Mouse (Mus musculus) stomach, postnatal 0 days (tissue): ENCODE data around the gene Otos. TPM values are rescaled to one million over a fixed set of nuclear protein-coding genes. Genes with fewer than 3 reads are reported as not detected.

Experiments used
- ATAC-seq: fragments of 200-750 bp; cut with Nextera tagmentation; 2 replicates; pipeline ENCODE4 v1.8.0; 2017; ENCODE audit not compliant: low FRiP score, low TSS enrichment
- DNase-seq: peaks from one replicate; pipeline ENCODE4 v3.0.0-alpha.2; 2016; ENCODE audit warnings: low spot score
- H3K27ac ChIP-seq: fragments of 300-500 bp; sonication (generic); replicated peaks from 2 replicates; pipeline ENCODE4 v1.5.1; 2014; ENCODE audit warnings: mild to moderate bottlenecking, control low read depth
- H3K27me3 ChIP-seq: fragments of 300-500 bp; sonication (generic); 2 replicates; pipeline ENCODE4 v1.6.1; 2014; ENCODE audit warnings: low read length; ENCODE audit not compliant: control insufficient read depth, insufficient read depth
- H3K36me3 ChIP-seq: fragments of 300-500 bp; sonication (generic); 2 replicates; pipeline ENCODE4 v1.6.1; 2014; ENCODE audit warnings: low read length, mixed read lengths; ENCODE audit not compliant: control insufficient read depth, insufficient read depth
- H3K4me1 ChIP-seq: fragments of 300-500 bp; sonication (generic); replicated peaks from 2 replicates; pipeline ENCODE4 v1.6.1; 2014; ENCODE audit warnings: antibody characterized with exemption; ENCODE audit not compliant: control insufficient read depth, insufficient read depth
- H3K4me2 ChIP-seq: fragments of 300-500 bp; sonication (generic); replicated peaks from 2 replicates; pipeline ENCODE4 v1.6.1; 2014; ENCODE audit warnings: low read depth, mild to moderate bottlenecking, control low read depth, moderate library complexity
- H3K4me3 ChIP-seq: fragments of 300-500 bp; sonication (generic); 2 replicates; pipeline ENCODE4 v1.5.1; 2014; ENCODE audit warnings: low read depth, low read length, control low read depth
- H3K9ac ChIP-seq: fragments of 300-500 bp; sonication (generic); 2 replicates; pipeline ENCODE4 v1.6.1; 2014; ENCODE audit warnings: mild to moderate bottlenecking, low read length, control low read depth, mixed read lengths
- H3K9me3 ChIP-seq: fragments of 300-500 bp; sonication (generic); 2 replicates; pipeline ENCODE4 v1.6.1; 2016; ENCODE audit warnings: low read length; ENCODE audit not compliant: control insufficient read depth
- CTCF ChIP-seq: IDR thresholded peaks from 2 replicates; pipeline ENCODE4 v1.5.1; 2016; ENCODE audit warnings: antibody characterized with exemption, low read depth, mild to moderate bottlenecking, moderate library complexity
- EP300 ChIP-seq: optimal IDR thresholded peaks from 2 replicates; pipeline ENCODE3; 2016; ENCODE audit warnings: antibody characterized with exemption
- WGBS: fragments of 180-500 bp; shearing (Covaris S2); extraction: QIAGEN DNeasy Blood & Tissue Kit; methylation state at CpG from one replicate; pipeline ENCODE4 v1.1.7; 2014; 5-methylcytosine and 5-hydroxymethylcytosine counted together
- polyA plus RNA-seq: library from polyadenylated mRNA; unstranded; fragments of >200 nt; fragmentation: Nextera tagmentation; extraction: Ambion mirVana; gene quantifications from 2 replicates; pipeline ENCODE4 v1.2.1, GENCODE M21; 2015

Otos gene
- polyA plus RNA-seq, 1 experiment from 2014 or later, result 0.18 TPM

GRCm38 (mm10) chr1:92614516-92614915 lies 34.1 kb downstream of the Otos start:
- Histone ChIP-seq H3K36me3 (no peaks in the 10 kb centered on the region), H3K9me3 (no peaks in the 10 kb centered on the region), H3K4me3 (no peak overlapping the region), H3K4me1 (no peaks in the 10 kb centered on the region), H3K27ac (no peak overlapping the region), H3K4me2 (no peak overlapping the region), H3K27me3 (no peaks in the 10 kb centered on the region), H3K9ac (no peak overlapping the region)
- ATAC-seq (no peak), DNase-seq (no peak)
- no peak for TF ChIP-seq EP300
- TF ChIP-seq CTCF, result peak; percentile 75
- WGBS, result 5% methylated on average over 1 of the region's 1 CpGs

- no peak for ATAC-seq
Observed at GRCm38 (mm10) chr1:92613175-92613574, 35.5 kb downstream of the Otos start.

GRCm38 (mm10) chr1:92611008-92611407 lies 37.6 kb downstream of the Otos start:
- H3K9me3 ChIP-seq, result no peaks in the 10 kb centered on the region
- DNase-seq, result peak; percentile 57
- WGBS, result 3% methylated on average over 5 of the region's 5 CpGs
- no peak overlapping the region for H3K4me2 ChIP-seq
- H3K9ac ChIP-seq, result no peak overlapping the region
- H3K27ac ChIP-seq, result no peak overlapping the region
- no peak for TF ChIP-seq EP300
- TF ChIP-seq CTCF, result peak; percentile 90
- no peaks in the 10 kb centered on the region for H3K27me3 ChIP-seq
- no peaks in the 10 kb centered on the region for H3K4me1 ChIP-seq
- ATAC-seq, result no peak
- H3K36me3 ChIP-seq, result no peaks in the 10 kb centered on the region
- H3K4me3 ChIP-seq, result no peak overlapping the region

More at GRCm38 (mm10) chr1:92613175-92613574, 35.5 kb downstream of the Otos start:
- no peak overlapping the region for H3K27ac ChIP-seq
- H3K9ac ChIP-seq, result no peak overlapping the region
- no peak for TF ChIP-seq CTCF
- TF ChIP-seq EP300, result no peak
- H3K4me2 ChIP-seq, result no peak overlapping the region
- no peaks in the 10 kb centered on the region for H3K27me3 ChIP-seq
- no peaks in the 10 kb centered on the region for H3K36me3 ChIP-seq
- WGBS, result 35% methylated on average over 4 of the region's 4 CpGs
- no peaks in the 10 kb centered on the region for H3K9me3 ChIP-seq
- no peak for DNase-seq
- H3K4me3 ChIP-seq, result no peak overlapping the region
- H3K4me1 ChIP-seq, result no peaks in the 10 kb centered on the region

- Histone ChIP-seq H3K9ac (no peak overlapping the region), H3K27me3 (no peaks in the 10 kb centered on the region), H3K27ac (no peak overlapping the region), H3K4me3 (no peak overlapping the region), H3K36me3 (no peaks in the 10 kb centered on the region), H3K4me2 (no peak overlapping the region), H3K4me1 (no peaks in the 10 kb centered on the region), H3K9me3 (no peaks in the 10 kb centered on the region)
- WGBS, result 73% methylated on average over 4 of the region's 4 CpGs
- TF ChIP-seq CTCF (no peak), EP300 (no peak)
- no peak for ATAC-seq
- no peak for DNase-seq
Observed at GRCm38 (mm10) chr1:92607711-92608110, 40.9 kb downstream of the Otos start.

- no peaks in the 10 kb centered on the region for H3K9me3 ChIP-seq
- H3K9ac ChIP-seq, result no peak within 1 kb of the TSS
- no peak for ATAC-seq
- no peak within 1 kb of the TSS for H3K4me2 ChIP-seq
- TF ChIP-seq CTCF, result no peak
- no peak for TF ChIP-seq EP300
- H3K27ac ChIP-seq, result no peak within 1 kb of the TSS
- no peak for DNase-seq
- H3K4me3 ChIP-seq, result no peak within 1 kb of the TSS
- WGBS, result 89% methylated on average over 1 of the region's 1 CpGs
- H3K27me3 ChIP-seq, result no peaks in the 10 kb centered on the region
- no peaks in the 10 kb centered on the region for H3K4me1 ChIP-seq
- no peaks in the 10 kb centered on the region for H3K36me3 ChIP-seq
Observed at GRCm38 (mm10) chr1:92605482-92605881, 43.2 kb downstream of the Otos start, which contains the start of gene Olfr1410. Gene Olfr1410, plus strand, starts transcription at chr1:92605782.

- no peak overlapping the region for H3K4me3 ChIP-seq
- no peak for DNase-seq
- H3K9me3 ChIP-seq, result no peaks in the 10 kb centered on the region
- no peaks in the 10 kb centered on the region for H3K4me1 ChIP-seq
- TF ChIP-seq EP300 (no peak), CTCF (no peak)
- H3K27ac ChIP-seq, result no peak overlapping the region
- H3K36me3 ChIP-seq, result no peaks in the 10 kb centered on the region
- H3K9ac ChIP-seq, result no peak overlapping the region
- no peak for ATAC-seq
- 68% methylated on average over 3 of the region's 3 CpGs for WGBS
- no peaks in the 10 kb centered on the region for H3K27me3 ChIP-seq
- H3K4me2 ChIP-seq, result no peak overlapping the region
Observed at GRCm38 (mm10) chr1:92596019-92596418, 52.6 kb downstream of the Otos start.

Other genes with a start within 250 kb of the Otos start
- gene Ndufa10, start 175.0 kb downstream of the Otos start, polyA plus RNA-seq, result 229 and 232 TPM in 2 replicates
- not detected in 2 replicates for gene Olfr1416, start 163.7 kb downstream of the Otos start, polyA plus RNA-seq
- not detected in 2 replicates for gene Olfr1415, start 152.7 kb downstream of the Otos start, polyA plus RNA-seq
- 0.08 TPM in 1 of 2 replicates, not detected in the other for gene Olfr1414, start 130.2 kb downstream of the Otos start, polyA plus RNA-seq
- not detected in 2 replicates for gene Olfr1413, start 77.5 kb downstream of the Otos start, polyA plus RNA-seq
- not detected in 2 replicates for gene Olfr1412, start 63.1 kb downstream of the Otos start, polyA plus RNA-seq
- not detected in 2 replicates for gene Olfr1411, start 54.4 kb downstream of the Otos start, polyA plus RNA-seq
- not detected in 2 replicates for gene Olfr1410, start 43.1 kb downstream of the Otos start, polyA plus RNA-seq
- 0.02 TPM in 1 of 2 replicates, not detected in the other for gene Olfr12, start 31.1 kb downstream of the Otos start, polyA plus RNA-seq
- 375 and 396 TPM in 2 replicates for gene Cops9, start 6.9 kb downstream of the Otos start, polyA plus RNA-seq
- 14.0 and 15.5 TPM in 2 replicates for gene Gpc1, start 182.8 kb upstream of the Otos start, polyA plus RNA-seq